Mouse (Mus musculus): Measurements from ENCODE around the gene Nme7. TPM values are rescaled to one million over a fixed set of nuclear protein-coding genes. Genes with fewer than 3 reads are reported as not detected.
A peak's percentile ranks its signal among the peaks of the same experiment; 100 is the strongest.

Gene Nme7
- polyA plus RNA-seq, 1 experiment from 2014 or later: 16.1 TPM

DNA sequence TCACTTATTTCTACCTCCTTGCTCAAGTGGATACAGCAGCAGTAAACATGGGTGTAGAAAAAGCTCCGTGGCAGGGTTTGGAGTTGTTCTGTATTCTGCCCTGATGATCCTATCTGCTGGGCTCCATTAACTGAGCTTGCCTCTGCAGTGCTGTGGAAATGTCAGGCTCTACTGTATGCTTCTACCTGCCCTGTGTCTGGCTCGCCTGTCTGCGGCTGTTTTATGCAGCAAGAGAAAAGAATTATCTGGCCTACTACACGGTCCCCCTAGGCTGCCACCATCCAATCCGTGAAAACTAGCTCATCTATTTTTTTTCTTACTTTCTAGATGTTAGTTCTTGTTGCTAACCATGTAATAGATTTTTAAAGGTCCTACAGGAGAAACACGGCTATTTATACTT is 81.1 kb downstream of the Nme7 start:
- no peak overlapping the region for H3K9ac ChIP-seq
- H3K27me3 ChIP-seq: no peaks in the 10 kb centered on the region
- no peaks in the 10 kb centered on the region for H3K36me3 ChIP-seq
- H3K4me2 ChIP-seq: no peak overlapping the region
- ATAC-seq (replicated peaks; ENCODE audit: insufficient number of reproducible peaks, insufficient read depth, low FRiP score, low read depth): no peak
- H3K27ac ChIP-seq: no peak overlapping the region
- H3K9me3 ChIP-seq (replicated peaks): no peaks in the 10 kb centered on the region
- H3K4me3 ChIP-seq: no peak overlapping the region
- H3K4me1 ChIP-seq (replicated peaks): no peaks in the 10 kb centered on the region
- 83% methylated on average over 6 of the region's 6 CpGs for WGBS

DNA sequence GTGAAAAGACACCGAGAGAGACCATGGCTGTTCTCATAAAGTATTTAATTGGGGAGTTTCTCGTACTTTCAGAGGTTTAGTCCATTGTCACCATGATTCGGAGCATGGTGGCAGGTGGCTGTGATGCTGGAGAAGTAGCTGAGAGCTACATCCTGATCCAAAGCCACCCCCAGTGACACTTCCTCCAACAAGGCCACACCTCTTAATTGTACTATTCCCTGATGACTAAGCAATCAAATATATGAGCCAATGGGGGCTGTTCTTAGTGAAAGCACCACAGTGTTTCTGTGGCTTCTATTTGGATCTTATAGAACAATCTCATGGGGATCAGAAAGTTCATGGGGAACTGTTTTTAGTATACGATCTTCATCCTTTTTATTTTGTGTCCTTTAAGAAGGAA is 85.8 kb downstream of the Nme7 start:
- Histone ChIP-seq H3K27ac (no peak overlapping the region), H3K36me3 (no peaks in the 10 kb centered on the region), H3K9me3 (replicated peaks) (no peaks in the 10 kb centered on the region), H3K27me3 (no peaks in the 10 kb centered on the region), H3K9ac (no peak overlapping the region), H3K4me1 (replicated peaks) (peaks cover 7% of the 10 kb centered on the region), H3K4me2 (no peak overlapping the region), H3K4me3 (no peak overlapping the region)
- no peak for ATAC-seq (replicated peaks; ENCODE audit: insufficient number of reproducible peaks, insufficient read depth, low FRiP score, low read depth)
- WGBS: 87% methylated on average over 4 of the region's 4 CpGs

GRCm38 (mm10) chr1:164392176-164392575 is 88.3 kb downstream of the Nme7 start:
- 25% methylated on average over 3 of the region's 3 CpGs for WGBS
- H3K4me1 ChIP-seq (replicated peaks): peaks cover 7% of the 10 kb centered on the region

GRCm38 (mm10) chr1:164395131-164395780 is 91.3 kb downstream of the Nme7 start:
- H3K4me2 ChIP-seq: no peak overlapping the region
- H3K9me3 ChIP-seq (replicated peaks): no peaks in the 10 kb centered on the region
- peaks cover 7% of the 10 kb centered on the region for H3K4me1 ChIP-seq (replicated peaks)
- H3K4me3 ChIP-seq: no peak overlapping the region
- H3K9ac ChIP-seq: no peak overlapping the region
- H3K36me3 ChIP-seq: no peaks in the 10 kb centered on the region
- no peak for ATAC-seq (replicated peaks; ENCODE audit: insufficient number of reproducible peaks, insufficient read depth, low FRiP score, low read depth)
- no peak overlapping the region for H3K27ac ChIP-seq
- H3K27me3 ChIP-seq: no peaks in the 10 kb centered on the region
- WGBS: 83% methylated on average over 6 of the region's 6 CpGs

More at GRCm38 (mm10) chr1:164392176-164392575, 88.3 kb downstream of the Nme7 start:
- Histone ChIP-seq H3K4me3 (no peak overlapping the region), H3K36me3 (no peaks in the 10 kb centered on the region), H3K9me3 (replicated peaks) (no peaks in the 10 kb centered on the region), H3K4me2 (no peak overlapping the region), H3K9ac (no peak overlapping the region; the same call in 1 of the 2 replicates), H3K27me3 (no peaks in the 10 kb centered on the region), H3K27ac (peak overlapping the region; percentile 62)
- peak; percentile 64 for ATAC-seq (replicated peaks; ENCODE audit: insufficient number of reproducible peaks, insufficient read depth, low FRiP score, low read depth)

DNA sequence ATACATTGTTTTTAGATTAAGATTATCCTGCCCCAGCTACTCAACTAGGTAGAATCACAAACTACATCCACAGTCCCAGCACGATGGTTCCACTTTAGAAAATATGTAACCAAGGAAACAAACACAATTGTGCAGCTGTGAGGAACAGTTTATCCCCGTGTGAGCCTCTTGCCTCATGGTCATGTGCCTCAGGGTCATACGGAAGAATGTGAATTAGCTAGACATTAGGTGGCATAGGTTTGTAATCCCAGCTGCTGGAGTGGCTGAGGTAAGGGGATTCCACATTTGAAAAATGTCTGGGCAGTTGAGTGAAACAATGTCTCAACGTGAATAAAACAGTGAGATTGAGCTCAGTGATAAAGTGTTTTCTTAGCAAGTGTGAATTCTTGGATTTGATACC is 93.8 kb downstream of the Nme7 start:
- Histone ChIP-seq H3K9ac (no peak overlapping the region), H3K36me3 (peaks cover 4% of the 10 kb centered on the region; the same call in 1 of the 2 replicates), H3K27ac (no peak overlapping the region), H3K27me3 (no peaks in the 10 kb centered on the region), H3K4me3 (no peak overlapping the region), H3K4me2 (no peak overlapping the region), H3K4me1 (replicated peaks) (no peaks in the 10 kb centered on the region), H3K9me3 (replicated peaks) (no peaks in the 10 kb centered on the region)
- 33% methylated on average over 4 of the region's 4 CpGs for whole genome bisulfite sequencing
- ATAC-seq (replicated peaks; ENCODE audit: insufficient number of reproducible peaks, insufficient read depth, low FRiP score, low read depth): no peak

DNA sequence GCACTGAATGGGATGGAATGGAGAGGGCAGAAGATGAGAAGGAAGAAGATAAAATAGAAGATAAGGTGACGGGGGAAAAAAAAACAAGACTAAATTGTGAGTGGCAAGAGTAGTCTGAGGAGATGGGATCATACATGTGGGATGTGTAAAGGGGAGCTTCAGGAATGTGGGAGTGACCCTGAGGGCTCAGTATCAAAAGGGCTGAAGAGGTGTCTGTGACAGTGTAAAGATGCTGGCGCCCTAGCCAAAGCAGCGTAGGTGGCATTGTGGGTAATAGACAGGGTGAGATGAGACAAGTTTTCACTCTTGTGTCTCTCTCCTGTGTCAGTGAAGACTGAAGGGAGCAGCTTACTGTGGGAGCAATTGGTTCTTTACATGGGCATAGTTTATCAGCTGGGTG is 95.7 kb downstream of the Nme7 start:
- Histone ChIP-seq H3K4me3 (no peak overlapping the region), H3K4me2 (no peak overlapping the region), H3K27ac (no peak overlapping the region), H3K27me3 (no peaks in the 10 kb centered on the region), H3K36me3 (peaks cover 4% of the 10 kb centered on the region; the same call in 1 of the 2 replicates), H3K9ac (no peak overlapping the region), H3K4me1 (replicated peaks) (no peaks in the 10 kb centered on the region), H3K9me3 (replicated peaks) (no peaks in the 10 kb centered on the region)
- no peak for ATAC-seq (replicated peaks; ENCODE audit: insufficient number of reproducible peaks, insufficient read depth, low FRiP score, low read depth)
- 60% methylated on average over 3 of the region's 3 CpGs for WGBS

DNA sequence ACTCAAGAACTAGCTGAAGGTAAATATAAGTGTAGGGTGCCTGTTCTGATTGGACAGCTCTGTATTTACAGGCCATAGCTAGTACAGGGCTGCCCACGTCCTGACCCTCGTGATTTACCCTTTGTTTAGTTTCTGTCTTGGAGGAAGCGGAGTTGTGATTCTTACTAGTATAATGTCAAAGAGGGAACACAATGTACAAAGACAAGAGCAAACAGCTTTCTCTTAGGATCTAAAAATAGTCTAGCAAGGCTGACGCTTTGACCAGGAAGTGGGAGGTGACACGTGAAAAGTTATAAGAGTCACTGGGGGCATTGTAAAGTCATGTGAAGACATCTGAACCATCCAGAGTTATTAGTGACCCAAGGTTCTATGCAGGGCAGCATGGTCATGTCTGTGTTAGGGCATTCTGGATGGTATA is 101.5 kb downstream of the Nme7 start:
- Histone ChIP-seq H3K27me3 (no peaks in the 10 kb centered on the region), H3K9ac (no peak overlapping the region), H3K4me1 (replicated peaks) (peaks cover 10% of the 10 kb centered on the region; the same call in 1 of the 2 replicates), H3K36me3 (peaks cover 4% of the 10 kb centered on the region; the same call in 1 of the 2 replicates), H3K4me2 (peak overlapping the region; percentile 35), H3K4me3 (no peak overlapping the region), H3K27ac (peak overlapping the region; percentile 79), H3K9me3 (replicated peaks) (no peaks in the 10 kb centered on the region)
- ATAC-seq (replicated peaks; ENCODE audit: insufficient number of reproducible peaks, insufficient read depth, low FRiP score, low read depth): peak; percentile 58; the same call in 1 of the 2 replicates
- WGBS: 23% methylated on average over 5 of the region's 5 CpGs

DNA sequence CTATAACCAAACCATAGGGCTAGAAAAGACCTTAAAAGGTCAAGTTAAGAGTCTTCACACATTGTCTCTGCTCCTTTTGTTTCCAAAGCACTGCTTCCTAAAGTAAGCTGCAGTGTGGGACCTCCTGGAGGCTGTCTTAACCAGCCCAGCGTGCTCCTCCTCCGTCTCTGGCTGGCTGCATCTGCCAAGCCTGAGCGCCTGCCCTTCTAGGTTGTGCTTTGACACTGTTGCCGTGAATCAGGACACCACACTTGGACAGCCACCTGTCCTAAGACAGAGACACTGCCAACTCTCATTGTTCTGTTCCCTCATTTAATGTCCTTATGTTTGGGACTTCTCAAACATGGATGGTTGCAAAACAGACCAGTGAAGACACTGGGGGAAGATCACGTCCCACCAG is 102.6 kb downstream of the Nme7 start:
- Histone ChIP-seq H3K4me3 (no peak overlapping the region), H3K36me3 (peaks cover 4% of the 10 kb centered on the region; the same call in 1 of the 2 replicates), H3K27ac (no peak overlapping the region), H3K9ac (no peak overlapping the region), H3K9me3 (replicated peaks) (no peaks in the 10 kb centered on the region), H3K27me3 (no peaks in the 10 kb centered on the region), H3K4me2 (no peak overlapping the region), H3K4me1 (replicated peaks) (peaks cover 10% of the 10 kb centered on the region; the same call in 1 of the 2 replicates)
- no peak for ATAC-seq (replicated peaks; ENCODE audit: insufficient number of reproducible peaks, insufficient read depth, low FRiP score, low read depth)
- WGBS: 77% methylated on average over 5 of the region's 5 CpGs

- Histone ChIP-seq H3K36me3 (no peaks in the 10 kb centered on the region), H3K27ac (no peak overlapping the region), H3K4me1 (replicated peaks) (peaks cover 10% of the 10 kb centered on the region; the same call in 1 of the 2 replicates), H3K9me3 (replicated peaks) (no peaks in the 10 kb centered on the region), H3K4me2 (no peak overlapping the region), H3K4me3 (no peak overlapping the region), H3K9ac (no peak overlapping the region), H3K27me3 (no peaks in the 10 kb centered on the region)
- 68% methylated on average over 2 of the region's 2 CpGs for WGBS
- ATAC-seq (replicated peaks; ENCODE audit: insufficient number of reproducible peaks, insufficient read depth, low FRiP score, low read depth): no peak
Measured at GRCm38 (mm10) chr1:164408655-164409054, 104.7 kb downstream of the Nme7 start.

DNA sequence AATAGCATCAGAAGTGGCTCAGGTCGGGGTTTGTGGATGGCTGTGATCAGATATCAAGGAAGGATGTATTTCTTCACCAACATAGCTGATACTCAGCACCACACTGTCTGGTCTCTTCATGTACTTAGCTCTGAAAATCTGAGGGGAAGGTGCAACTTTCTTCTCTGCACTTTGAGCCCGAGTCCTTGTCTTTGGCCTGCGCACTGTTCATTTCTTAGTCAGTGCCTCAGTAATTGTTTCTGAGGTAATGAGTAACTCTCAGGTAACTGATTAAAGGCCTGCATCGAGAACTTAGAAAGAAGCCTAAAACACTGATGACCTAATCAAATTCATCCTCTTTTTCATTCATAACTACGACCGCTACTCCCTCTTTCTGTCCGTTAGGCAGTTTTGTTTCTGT is 107.4 kb downstream of the Nme7 start:
- H3K27me3 ChIP-seq: no peaks in the 10 kb centered on the region
- no peak overlapping the region for H3K4me3 ChIP-seq
- no peaks in the 10 kb centered on the region; the same call in 1 of the 2 replicates for H3K4me1 ChIP-seq (replicated peaks)
- no peaks in the 10 kb centered on the region for H3K9me3 ChIP-seq (replicated peaks)
- H3K36me3 ChIP-seq: no peaks in the 10 kb centered on the region
- no peak overlapping the region for H3K27ac ChIP-seq
- ATAC-seq (replicated peaks; ENCODE audit: insufficient number of reproducible peaks, insufficient read depth, low FRiP score, low read depth): no peak
- no peak overlapping the region for H3K4me2 ChIP-seq
- 90% methylated on average over 7 of the region's 7 CpGs for WGBS
- no peak overlapping the region for H3K9ac ChIP-seq

- Histone ChIP-seq H3K4me2 (no peak overlapping the region), H3K27me3 (no peaks in the 10 kb centered on the region), H3K9ac (no peak overlapping the region), H3K4me1 (replicated peaks) (no peaks in the 10 kb centered on the region; the same call in 1 of the 2 replicates), H3K4me3 (no peak overlapping the region), H3K27ac (no peak overlapping the region), H3K36me3 (no peaks in the 10 kb centered on the region), H3K9me3 (replicated peaks) (no peaks in the 10 kb centered on the region)
- no peak for ATAC-seq (replicated peaks; ENCODE audit: insufficient number of reproducible peaks, insufficient read depth, low FRiP score, low read depth)
- WGBS: 80% methylated on average over 9 of the region's 9 CpGs
Measured at GRCm38 (mm10) chr1:164412906-164413305, 109.0 kb downstream of the Nme7 start.

GRCm38 (mm10) chr1:164413608-164414007 is 109.7 kb downstream of the Nme7 start:
- Histone ChIP-seq H3K4me3 (no peak overlapping the region), H3K9ac (no peak overlapping the region), H3K4me2 (no peak overlapping the region), H3K9me3 (replicated peaks) (no peaks in the 10 kb centered on the region), H3K4me1 (replicated peaks) (no peaks in the 10 kb centered on the region; the same call in 1 of the 2 replicates), H3K36me3 (no peaks in the 10 kb centered on the region), H3K27ac (no peak overlapping the region), H3K27me3 (no peaks in the 10 kb centered on the region)
- 83% methylated on average over 11 of the region's 11 CpGs for WGBS
- no peak for ATAC-seq (replicated peaks; ENCODE audit: insufficient number of reproducible peaks, insufficient read depth, low FRiP score, low read depth)
